Mouse (Mus musculus): Measurements from ENCODE around the gene Krt1. TPM values are rescaled to one million over a fixed set of nuclear protein-coding genes. Genes with fewer than 3 reads are reported as not detected.
A peak's percentile ranks its signal among the peaks of the same experiment; 100 is the strongest.

Gene Krt1
- 1.8 and 2.7 TPM in 2 replicates for polyA plus RNA-seq (2015; fragmentation: Nextera tagmentation; extraction: Ambion mirVana)

DNA sequence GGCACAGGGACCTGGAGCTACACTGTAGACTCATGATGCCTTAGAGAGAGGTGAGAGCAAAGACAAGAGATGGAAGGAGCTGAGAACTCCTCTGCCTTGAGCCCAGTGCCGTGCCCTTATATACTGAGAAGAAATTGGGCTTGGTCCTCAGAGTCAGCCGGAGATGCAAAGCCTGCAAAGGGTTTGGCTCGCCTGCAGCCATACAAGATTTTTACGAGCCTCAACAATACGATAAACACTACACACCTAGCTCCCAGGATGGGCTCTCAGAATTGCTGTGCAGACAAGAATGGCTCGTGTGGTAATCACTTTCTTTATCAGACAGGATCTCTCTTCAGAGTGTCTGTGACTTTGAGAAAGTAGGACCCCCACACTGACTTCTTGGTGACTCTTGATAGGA, at the start of gene Krt1:
TSS of gene Krt1 (minus strand) at position 101 of the 400 bp plus-strand sequence.
- Histone ChIP-seq H3K9ac (no peak within 1 kb of the TSS), H3K4me1 (0 out of 2 replicates have a peak, but pooled peaks cover 10% of the 10 kb centered on the region), H3K4me2 (no peak within 1 kb of the TSS), H3K4me3 (replicated peaks) (no peak within 1 kb of the TSS), H3K36me3 (no peaks in the 10 kb centered on the region), H3K27ac (no peak within 1 kb of the TSS), H3K27me3 (replicated peaks) (no peaks in the 10 kb centered on the region), H3K9me3 (no peaks in the 10 kb centered on the region)
- WGBS: 71% methylated on average over 6 of the region's 6 CpGs
- ATAC-seq (ENCODE audit: insufficient read depth, low FRiP score, low read depth): no peak

GRCm38 (mm10) chr15:101895216-101895615, 44.6 kb upstream of the Krt1 start:
- Histone ChIP-seq H3K9ac (no peak overlapping the region), H3K4me3 (replicated peaks) (no peak overlapping the region), H3K27me3 (replicated peaks) (no peaks in the 10 kb centered on the region), H3K9me3 (no peaks in the 10 kb centered on the region), H3K36me3 (no peaks in the 10 kb centered on the region), H3K4me2 (no peak overlapping the region), H3K4me1 (no peaks in the 10 kb centered on the region), H3K27ac (no peak overlapping the region)
- no peak for ATAC-seq (ENCODE audit: insufficient read depth, low FRiP score, low read depth)
- 90% methylated on average over 4 of the region's 4 CpGs for WGBS

GRCm38 (mm10) chr15:101892820-101893219, 42.2 kb upstream of the Krt1 start, which contains the start of gene Krt76:
TSS of gene Krt76 (minus strand) at chr15:101892920.
- Histone ChIP-seq H3K9me3 (no peaks in the 10 kb centered on the region), H3K27me3 (replicated peaks) (no peaks in the 10 kb centered on the region), H3K4me2 (no peak within 1 kb of the TSS), H3K4me1 (no peaks in the 10 kb centered on the region), H3K27ac (no peak within 1 kb of the TSS), H3K4me3 (replicated peaks) (no peak within 1 kb of the TSS), H3K9ac (no peak within 1 kb of the TSS), H3K36me3 (no peaks in the 10 kb centered on the region)
- no peak for ATAC-seq (ENCODE audit: insufficient read depth, low FRiP score, low read depth)
- 55% methylated on average over 4 of the region's 4 CpGs for WGBS

- H3K9me3 ChIP-seq: no peaks in the 10 kb centered on the region
- no peaks in the 10 kb centered on the region for H3K36me3 ChIP-seq
- H3K4me1 ChIP-seq: no peaks in the 10 kb centered on the region
- 17% methylated on average over 11 of the region's 11 CpGs for WGBS
- no peak overlapping the region for H3K4me3 ChIP-seq (replicated peaks)
- no peak overlapping the region for H3K4me2 ChIP-seq
- no peak overlapping the region for H3K27ac ChIP-seq
- H3K9ac ChIP-seq: no peak overlapping the region
- 0 out of 2 replicates have a peak, but pooled peaks cover 5% of the 10 kb centered on the region for H3K27me3 ChIP-seq (replicated peaks)
- ATAC-seq (ENCODE audit: insufficient read depth, low FRiP score, low read depth): no peak
Measured at GRCm38 (mm10) chr15:101879776-101880175, 29.2 kb upstream of the Krt1 start.

DNA sequence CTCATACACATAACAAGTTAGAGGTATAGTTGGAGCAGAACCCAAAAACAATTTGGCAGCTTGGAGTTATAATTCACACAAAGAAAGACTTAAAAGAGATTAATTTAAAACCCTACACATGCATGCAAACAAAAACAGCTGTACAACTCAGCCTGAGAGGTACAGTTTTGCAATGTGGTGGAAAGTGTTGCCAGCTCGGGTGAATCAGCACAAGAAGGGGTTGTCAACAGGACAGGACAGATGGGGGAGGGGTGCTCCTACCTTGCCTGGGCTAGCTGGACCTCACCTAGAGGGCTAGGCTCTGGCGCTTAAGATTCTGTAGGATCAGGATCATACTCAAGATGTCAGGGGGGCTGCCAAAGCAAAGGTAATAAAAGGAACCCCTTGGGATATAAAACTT, 27.4 kb upstream of the Krt1 start:
- Histone ChIP-seq H3K9me3 (no peaks in the 10 kb centered on the region), H3K9ac (no peak overlapping the region), H3K4me1 (no peaks in the 10 kb centered on the region), H3K36me3 (no peaks in the 10 kb centered on the region), H3K4me3 (replicated peaks) (no peak overlapping the region), H3K27ac (no peak overlapping the region), H3K4me2 (no peak overlapping the region), H3K27me3 (replicated peaks) (0 out of 2 replicates have a peak, but pooled peaks cover 2% of the 10 kb centered on the region)
- ATAC-seq (ENCODE audit: insufficient read depth, low FRiP score, low read depth): no peak
- WGBS: 58% methylated on average over 2 of the region's 2 CpGs

DNA sequence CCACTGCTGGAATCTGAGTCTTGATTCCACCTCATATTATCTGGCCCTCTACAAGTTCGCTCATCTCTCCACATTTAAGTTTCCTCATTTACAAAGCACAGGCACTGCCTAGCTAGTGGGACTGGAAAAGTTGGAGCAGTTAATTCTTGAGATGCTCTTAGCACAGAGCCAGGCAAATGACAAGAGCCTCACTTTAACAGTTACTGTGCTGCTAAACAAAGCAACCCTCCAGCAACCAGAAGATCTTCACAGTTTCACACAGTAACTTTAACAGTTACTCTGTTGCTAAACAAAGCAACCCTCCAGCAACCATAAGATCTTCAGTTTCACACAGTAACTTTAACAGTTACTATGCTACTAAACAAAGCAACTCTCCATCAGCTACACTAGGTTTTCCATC, 23.8 kb upstream of the Krt1 start:
- no peaks in the 10 kb centered on the region; the same call in 1 of the 2 replicates for H3K27me3 ChIP-seq (replicated peaks)
- no peaks in the 10 kb centered on the region for H3K9me3 ChIP-seq
- ATAC-seq (ENCODE audit: insufficient read depth, low FRiP score, low read depth): no peak
- no peak overlapping the region for H3K27ac ChIP-seq
- H3K4me2 ChIP-seq: no peak overlapping the region
- H3K4me1 ChIP-seq: no peaks in the 10 kb centered on the region
- no peak overlapping the region for H3K9ac ChIP-seq
- H3K4me3 ChIP-seq (replicated peaks): no peak overlapping the region
- WGBS: 83% methylated on average over 1 of the region's 1 CpGs
- no peaks in the 10 kb centered on the region for H3K36me3 ChIP-seq

DNA sequence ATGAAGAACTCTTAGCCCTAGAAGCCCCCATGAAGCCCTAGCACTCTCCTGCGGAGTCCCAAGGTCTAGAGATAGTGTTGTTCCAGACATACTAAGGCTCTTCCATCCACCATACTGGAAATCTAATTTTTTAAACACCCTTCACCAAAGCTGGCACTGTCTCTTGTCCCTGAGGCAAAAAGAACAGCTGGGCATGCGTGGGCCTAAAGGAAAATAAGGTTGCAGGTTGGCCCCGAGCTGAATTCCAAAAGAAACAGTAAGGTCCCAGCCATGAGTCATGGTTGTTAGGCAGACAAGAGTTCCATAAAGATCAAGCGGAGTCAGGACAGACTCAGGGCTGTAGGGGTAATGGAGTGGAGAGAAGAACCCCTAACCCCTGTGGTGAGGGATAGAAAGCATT, 22.6 kb upstream of the Krt1 start:
- Histone ChIP-seq H3K4me3 (replicated peaks) (no peak overlapping the region), H3K27me3 (replicated peaks) (no peaks in the 10 kb centered on the region; the same call in 1 of the 2 replicates), H3K4me2 (no peak overlapping the region), H3K27ac (no peak overlapping the region), H3K4me1 (no peaks in the 10 kb centered on the region), H3K9ac (no peak overlapping the region), H3K9me3 (no peaks in the 10 kb centered on the region), H3K36me3 (no peaks in the 10 kb centered on the region)
- WGBS: 79% methylated on average over 4 of the region's 4 CpGs
- ATAC-seq (ENCODE audit: insufficient read depth, low FRiP score, low read depth): no peak

DNA sequence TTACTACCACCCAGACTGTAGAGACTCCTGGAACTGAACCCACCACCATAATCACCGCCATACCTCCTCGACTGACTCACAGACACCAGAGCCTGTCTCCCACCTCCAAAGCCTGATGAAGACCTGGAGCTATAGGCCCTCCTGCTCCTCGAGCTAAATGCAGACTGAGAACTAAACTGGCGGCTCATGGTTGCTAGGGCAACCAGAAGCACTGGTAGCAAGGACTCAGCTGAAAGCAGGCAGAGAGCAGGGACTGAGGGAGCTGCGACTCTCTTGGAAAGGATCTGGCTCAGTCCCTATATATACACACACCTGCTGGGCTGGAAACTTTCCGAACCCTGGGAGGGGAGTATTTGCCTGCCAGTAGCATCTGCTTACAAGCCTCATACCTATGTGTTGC, 18.8 kb upstream of the Krt1 start, which contains the start of gene Krt77:
TSS of gene Krt77 (minus strand) at position 275 of the 400 bp plus-strand sequence.
- no peak within 1 kb of the TSS for H3K27ac ChIP-seq
- no peaks in the 10 kb centered on the region for H3K36me3 ChIP-seq
- H3K4me3 ChIP-seq (replicated peaks): no peak within 1 kb of the TSS
- no peak within 1 kb of the TSS for H3K9ac ChIP-seq
- H3K4me1 ChIP-seq: no peaks in the 10 kb centered on the region
- H3K4me2 ChIP-seq: no peak within 1 kb of the TSS
- no peaks in the 10 kb centered on the region for H3K9me3 ChIP-seq
- 28% methylated on average over 6 of the region's 6 CpGs for WGBS
- no peak for ATAC-seq (ENCODE audit: insufficient read depth, low FRiP score, low read depth)
- no peaks in the 10 kb centered on the region; the same call in 1 of the 2 replicates for H3K27me3 ChIP-seq (replicated peaks)

- no peak for ATAC-seq (ENCODE audit: insufficient read depth, low FRiP score, low read depth)
- 80% methylated on average over 7 of the region's 7 CpGs for WGBS
- H3K36me3 ChIP-seq: no peaks in the 10 kb centered on the region
- H3K27ac ChIP-seq: no peak overlapping the region
- H3K4me2 ChIP-seq: no peak overlapping the region
- no peaks in the 10 kb centered on the region for H3K27me3 ChIP-seq (replicated peaks)
- H3K9me3 ChIP-seq: no peaks in the 10 kb centered on the region
- no peak overlapping the region for H3K9ac ChIP-seq
- H3K4me3 ChIP-seq (replicated peaks): no peak overlapping the region
- H3K4me1 ChIP-seq: no peaks in the 10 kb centered on the region
Measured at GRCm38 (mm10) chr15:101866754-101867153, 16.2 kb upstream of the Krt1 start.

- no peak overlapping the region for H3K9ac ChIP-seq
- ATAC-seq (ENCODE audit: insufficient read depth, low FRiP score, low read depth): no peak
- no peak overlapping the region for H3K27ac ChIP-seq
- H3K9me3 ChIP-seq: no peaks in the 10 kb centered on the region
- no peaks in the 10 kb centered on the region for H3K36me3 ChIP-seq
- H3K4me2 ChIP-seq: peak overlapping the region; percentile 84; the same call in 1 of the 2 replicates
- H3K4me1 ChIP-seq: 0 out of 2 replicates have a peak, but pooled peaks cover 4% of the 10 kb centered on the region
- H3K4me3 ChIP-seq (replicated peaks): peak overlapping the region; percentile 42; the same call in 1 of the 2 replicates
- 54% methylated on average over 13 of the region's 13 CpGs for WGBS
- H3K27me3 ChIP-seq (replicated peaks): peaks cover 8% of the 10 kb centered on the region; the same call in 1 of the 2 replicates
Measured at GRCm38 (mm10) chr15:101860421-101861130, 10.0 kb upstream of the Krt1 start.

GRCm38 (mm10) chr15:101859735-101860170, 9.2 kb upstream of the Krt1 start:
- no peak for ATAC-seq (ENCODE audit: insufficient read depth, low FRiP score, low read depth)
- Histone ChIP-seq H3K4me2 (peak overlapping the region; percentile 84), H3K4me1 (0 out of 2 replicates have a peak, but pooled peaks cover 4% of the 10 kb centered on the region), H3K36me3 (no peaks in the 10 kb centered on the region), H3K4me3 (replicated peaks) (peak overlapping the region; percentile 42), H3K9me3 (no peaks in the 10 kb centered on the region), H3K27ac (peak overlapping the region; percentile 50; the same call in 1 of the 2 replicates), H3K27me3 (replicated peaks) (peaks cover 8% of the 10 kb centered on the region; the same call in 1 of the 2 replicates), H3K9ac (peak overlapping the region; percentile 17; the same call in 1 of the 2 replicates)
- WGBS: under 1% methylated on average over 33 of the region's 33 CpGs

All from stomach, embryonic 15.5 days (tissue).